18 mouse cellular contexts compared by ENCODE assay signal in the genomic region with DNA sequence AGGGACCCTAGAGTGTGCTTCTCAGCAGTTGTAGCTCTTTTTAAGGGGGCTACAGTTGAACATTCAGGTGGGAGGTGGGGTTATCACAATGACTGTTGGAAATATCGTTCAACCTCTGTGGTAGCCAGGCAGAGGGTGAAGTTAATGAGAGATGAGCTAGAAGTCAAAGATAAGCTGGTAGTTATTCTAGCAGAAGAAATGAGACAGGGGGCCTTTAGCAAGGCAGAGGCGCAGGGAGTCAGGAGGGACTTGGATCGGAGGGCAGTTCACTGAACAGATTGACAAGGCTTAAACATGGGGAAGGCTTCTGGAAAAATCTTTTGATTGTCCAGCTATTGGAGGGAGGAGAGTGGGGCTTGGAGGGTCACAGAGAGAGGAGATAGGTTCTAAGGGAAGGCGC.
DNase-seq lines count a peak whose midpoint lies in the region; ATAC-seq and TF ChIP-seq lines count a peak whose summit lies in the region.
"Had no signal": no experiment of that assay in that cellular context is flagged by ENCODE, and none has a peak within 500 bp of the region (broad histone marks: within the 10 kb centered on the region; RNA-seq: fewer than 3 reads in every experiment).

No protein-coding gene starts in this region.

- ATAC-seq in hindbrain, embryonic 13.5 days (ENCODE audit: low FRiP score), result no peak
- ATAC-seq in hindbrain, postnatal 0 days, result no peak
- ATAC-seq in midbrain, embryonic 13.5 days, result no peak
- ATAC-seq in midbrain, embryonic 16.5 days, result no peak
- ATAC-seq in hindbrain, embryonic 16.5 days, result no peak
- ATAC-seq: activated CD4-positive, CD25-positive, alpha-beta regulatory T cell, adult 4 months; forebrain, embryonic 15.5 days; Patski had no signal

- no peak for TF ChIP-seq CTCF in hindbrain, postnatal 0 days (IDR thresholded peaks at IDR 0.05; ENCODE audit: low read depth)

- H3K4me3 ChIP-seq in hindbrain, embryonic 13.5 days, result no peak overlapping the region
- H3K4me3 ChIP-seq in hindbrain, postnatal 0 days (ENCODE audit: low read length), result no peak overlapping the region
- H3K4me3 ChIP-seq in midbrain, embryonic 13.5 days (replicated peaks), result no peak overlapping the region
- H3K4me3 ChIP-seq in midbrain, embryonic 16.5 days (ENCODE audit: low read depth, low read length), result no peak overlapping the region
- H3K4me3 ChIP-seq in hindbrain, embryonic 16.5 days (ENCODE audit: low read length), result no peak overlapping the region
- H3K4me3 ChIP-seq: embryonic facial prominence, embryonic 12.5 days; forebrain, embryonic 15.5 days; heart, adult 2 months; heart, embryonic 12.5 days had no signal

- DNase-seq in hindbrain, postnatal 0 days (ENCODE audit: low spot score), result no peak
- no peak for DNase-seq in layer of hippocampus, adult 9-11 months
- DNase-seq: adrenal gland, postnatal 14 days; cerebellum, adult 11-12 months; cerebellum, adult 9-10 months; cerebellum, postnatal 25 days; gastrocnemius, postnatal 10 days; heart, adult 2 months had no signal

- WGBS in hindbrain, embryonic 13.5 days, result 90% methylated on average over 4 of the region's 4 CpGs
- WGBS in hindbrain, postnatal 0 days, result 82% methylated on average over 4 of the region's 4 CpGs
- 92% methylated on average over 4 of the region's 4 CpGs for WGBS in midbrain, embryonic 13.5 days
- WGBS in midbrain, embryonic 16.5 days, result 93% methylated on average over 4 of the region's 4 CpGs
- 87% methylated on average over 4 of the region's 4 CpGs for WGBS in hindbrain, embryonic 16.5 days

- no peaks in the 10 kb centered on the region for H3K27me3 ChIP-seq in hindbrain, embryonic 13.5 days
- H3K27me3 ChIP-seq in hindbrain, postnatal 0 days (ENCODE audit: insufficient read depth, low read length), result no peaks in the 10 kb centered on the region
- no peaks in the 10 kb centered on the region for H3K27me3 ChIP-seq in midbrain, embryonic 13.5 days
- H3K27me3 ChIP-seq in midbrain, embryonic 16.5 days (ENCODE audit: control insufficient read depth, insufficient read depth, low read depth, low read length), result no peaks in the 10 kb centered on the region
- H3K27me3 ChIP-seq in hindbrain, embryonic 16.5 days (replicated peaks; ENCODE audit: control insufficient read depth, insufficient read depth, low read length), result no peaks in the 10 kb centered on the region
- H3K27me3 ChIP-seq: CH12.LX; embryonic facial prominence, embryonic 12.5 days; forebrain, embryonic 15.5 days; heart, embryonic 12.5 days; Patski had no signal

- H3K27ac ChIP-seq in hindbrain, embryonic 13.5 days, result peak overlapping the region; percentile 72
- H3K27ac ChIP-seq in hindbrain, postnatal 0 days, result no peak overlapping the region
- H3K27ac ChIP-seq in midbrain, embryonic 13.5 days, result peak overlapping the region; percentile 66
- no peak overlapping the region for H3K27ac ChIP-seq in midbrain, embryonic 16.5 days (ENCODE audit: low read length)
- H3K27ac ChIP-seq in hindbrain, embryonic 16.5 days (ENCODE audit: low read depth, low read length), result 0 out of 2 replicates have a peak overlapping the region, but pooled peaks have one; percentile 34
- H3K27ac ChIP-seq: embryonic facial prominence, embryonic 12.5 days; forebrain, embryonic 15.5 days; heart, adult 2 months had no signal

- H3K9me3 ChIP-seq in hindbrain, embryonic 13.5 days, result no peaks in the 10 kb centered on the region
- H3K9me3 ChIP-seq in hindbrain, postnatal 0 days (ENCODE audit: low read length), result no peaks in the 10 kb centered on the region
- H3K9me3 ChIP-seq in midbrain, embryonic 13.5 days, result no peaks in the 10 kb centered on the region
- H3K9me3 ChIP-seq in midbrain, embryonic 16.5 days (replicated peaks; ENCODE audit: control insufficient read depth, low read length, poor library complexity, severe bottlenecking), result no peaks in the 10 kb centered on the region
- H3K9me3 ChIP-seq in hindbrain, embryonic 16.5 days (ENCODE audit: control insufficient read depth, low read length), result no peaks in the 10 kb centered on the region
- H3K9me3 ChIP-seq: embryonic facial prominence, embryonic 12.5 days; forebrain, embryonic 15.5 days; heart, embryonic 12.5 days had no signal

- H3K36me3 ChIP-seq in hindbrain, embryonic 13.5 days, result no peaks in the 10 kb centered on the region
- no peaks in the 10 kb centered on the region for H3K36me3 ChIP-seq in hindbrain, postnatal 0 days (ENCODE audit: insufficient read depth, low read length)
- no peaks in the 10 kb centered on the region for H3K36me3 ChIP-seq in midbrain, embryonic 13.5 days
- H3K36me3 ChIP-seq in midbrain, embryonic 16.5 days (ENCODE audit: control insufficient read depth, insufficient read depth, low read length), result no peaks in the 10 kb centered on the region
- no peaks in the 10 kb centered on the region for H3K36me3 ChIP-seq in hindbrain, embryonic 16.5 days (ENCODE audit: control insufficient read depth, insufficient read depth, low read length)
- H3K36me3 ChIP-seq: embryonic facial prominence, embryonic 12.5 days; forebrain, embryonic 15.5 days; heart, embryonic 12.5 days had no signal

- no peak overlapping the region for H3K9ac ChIP-seq in hindbrain, embryonic 13.5 days
- no peak overlapping the region for H3K9ac ChIP-seq in hindbrain, postnatal 0 days (replicated peaks; ENCODE audit: low read length)
- no peak overlapping the region for H3K9ac ChIP-seq in midbrain, embryonic 13.5 days (replicated peaks)
- no peak overlapping the region for H3K9ac ChIP-seq in midbrain, embryonic 16.5 days (ENCODE audit: low read depth, low read length)
- H3K9ac ChIP-seq in hindbrain, embryonic 16.5 days (ENCODE audit: low read depth, low read length), result no peak overlapping the region
- H3K9ac ChIP-seq: embryonic facial prominence, embryonic 12.5 days; forebrain, embryonic 15.5 days; heart, embryonic 12.5 days had no signal

- peaks cover 32% of the 10 kb centered on the region for H3K4me1 ChIP-seq in hindbrain, embryonic 13.5 days (replicated peaks)
- peaks cover 10% of the 10 kb centered on the region; the same call in 1 of the 2 replicates for H3K4me1 ChIP-seq in hindbrain, postnatal 0 days (ENCODE audit: insufficient read depth, low read length)
- peaks cover 25% of the 10 kb centered on the region for H3K4me1 ChIP-seq in midbrain, embryonic 13.5 days (replicated peaks)
- 0 out of 2 replicates have a peak, but pooled peaks cover 4% of the 10 kb centered on the region for H3K4me1 ChIP-seq in midbrain, embryonic 16.5 days (ENCODE audit: control insufficient read depth, insufficient read depth, low read length)
- H3K4me1 ChIP-seq in hindbrain, embryonic 16.5 days (ENCODE audit: control insufficient read depth, insufficient read depth, low read depth, low read length), result no peaks in the 10 kb centered on the region
- H3K4me1 ChIP-seq: embryonic facial prominence, embryonic 12.5 days; heart, embryonic 12.5 days had no signal

- H3K4me2 ChIP-seq in hindbrain, embryonic 13.5 days, result no peak overlapping the region
- no peak overlapping the region for H3K4me2 ChIP-seq in hindbrain, postnatal 0 days (ENCODE audit: low read depth, low read length)
- no peak overlapping the region for H3K4me2 ChIP-seq in midbrain, embryonic 13.5 days (replicated peaks)
- no peak overlapping the region for H3K4me2 ChIP-seq in midbrain, embryonic 16.5 days (ENCODE audit: low read length)
- no peak overlapping the region for H3K4me2 ChIP-seq in hindbrain, embryonic 16.5 days (ENCODE audit: low read length)
- H3K4me2 ChIP-seq: embryonic facial prominence, embryonic 12.5 days; forebrain, embryonic 15.5 days; heart, embryonic 12.5 days had no signal

Comparison
In these comparisons a context has a peak if more than half of its experiments do, and no peak if none do; other contexts are left out.
1. H3K27ac ChIP-seq: peak in hindbrain, embryonic 13.5 days (single experiment), midbrain, embryonic 13.5 days (single experiment) and hindbrain, embryonic 16.5 days (single experiment); none in hindbrain, postnatal 0 days (single experiment) and midbrain, embryonic 16.5 days (single experiment).